Mouse (Mus musculus) CH12.LX (cell line): ENCODE measurements around the gene Apba3. TPM values are rescaled to one million over a fixed set of nuclear protein-coding genes. Genes with fewer than 3 reads are reported as not detected.

ENCODE experiments used
- DNase-seq: peaks from one replicate; pipeline ENCODE4 v3.0.0-alpha.2; 2013; ENCODE audit errors: extremely low read depth
- H3K27ac ChIP-seq: 2 replicates; pipeline ENCODE4 v1.5.1; 2012; ENCODE audit warnings: low read depth, mild to moderate bottlenecking, control low read depth, moderate library complexity; ENCODE audit not compliant: insufficient read depth
- H3K27me3 ChIP-seq: replicated peaks from 2 replicates; pipeline ENCODE3; 2012; ENCODE audit warnings: inconsistent platforms
- H3K36me3 ChIP-seq, 2 experiments: replicated peaks in 1 of 2; 2 replicates each; pipeline versions ENCODE3 to v1.6.1; 2012; ENCODE audit warnings: inconsistent platforms in 1 of 2, low read length in 1 of 2, mild to moderate bottlenecking in 1 of 2, mixed read lengths in 1 of 2, moderate library complexity in 1 of 2; ENCODE audit not compliant: control insufficient read depth in 1 of 2, insufficient read depth in 1 of 2
- H3K4me1 ChIP-seq, 2 experiments: 2 replicates each; pipeline ENCODE4 v1.6.1; 2012; ENCODE audit warnings: inconsistent platforms in 1 of 2, moderate library complexity in 1 of 2; ENCODE audit not compliant: insufficient read depth in 2 of 2, control insufficient read depth in 1 of 2
- H3K4me2 ChIP-seq: 2 replicates; pipeline ENCODE4 v1.6.1; 2012; ENCODE audit warnings: low read depth, mild to moderate bottlenecking, control low read depth; ENCODE audit not compliant: poor library complexity, insufficient read depth, severe bottlenecking
- H3K4me3 ChIP-seq, 3 experiments: fragments of 150-350 bp in 1 of 3; sonication (generic) in 1 of 3; replicated peaks in 1 of 3; 2 replicates each; pipeline versions ENCODE3 to v1.5.1; 2011 to 2012; ENCODE audit warnings: low read depth in 2 of 3, low read length in 2 of 3, mild to moderate bottlenecking in 2 of 3, moderate library complexity in 2 of 3, control low read depth in 1 of 3, improper control_type of control experiment in 1 of 3, inconsistent platforms in 1 of 3, mixed read lengths in 1 of 3; ENCODE audit not compliant: poor library complexity in 1 of 3
- H3K79me2 ChIP-seq: replicated peaks from 2 replicates; pipeline ENCODE4 v1.6.1; 2012; ENCODE audit warnings: mild to moderate bottlenecking, moderate library complexity; ENCODE audit not compliant: control insufficient read depth, poor library complexity, insufficient read depth, severe bottlenecking; ENCODE audit errors: extremely low read depth
- H3K9ac ChIP-seq: 2 replicates; pipeline ENCODE4 v1.6.1; 2012; ENCODE audit warnings: low read depth, mild to moderate bottlenecking, control low read depth, moderate library complexity; ENCODE audit not compliant: insufficient read depth
- H3K9me3 ChIP-seq: replicated peaks from 2 replicates; pipeline ENCODE3; 2012; ENCODE audit warnings: low read length, inconsistent platforms, mixed read lengths
- BHLHE40 ChIP-seq: IDR thresholded peaks from 2 replicates; pipeline ENCODE4 v1.6.1; 2011; ENCODE audit warnings: mild to moderate bottlenecking, low read depth, low read length, improper control_type of control experiment
- CHD1 ChIP-seq: IDR thresholded peaks from 2 replicates; pipeline ENCODE4 v1.6.1; 2012; ENCODE audit warnings: low read depth, low read length, improper control_type of control experiment, inconsistent platforms
- CHD2 ChIP-seq: IDR thresholded peaks from 2 replicates; pipeline ENCODE4 v1.6.1; 2011; ENCODE audit warnings: low read length, improper control_type of control experiment
- CTCF ChIP-seq, 2 experiments: IDR thresholded peaks in 1 of 2; conservative IDR thresholded peaks in 1 of 2; 2 replicates each; pipeline ENCODE4 v1.5.1; 2011 to 2012; ENCODE audit warnings: low read depth in 2 of 2, low read length in 2 of 2, improper control_type of control experiment in 1 of 2, inconsistent platforms in 1 of 2, mild to moderate bottlenecking in 1 of 2, moderate library complexity in 1 of 2
- E2F4 ChIP-seq: IDR thresholded peaks from 2 replicates; pipeline ENCODE4 v1.6.1; 2011; ENCODE audit warnings: low read depth, low read length, improper control_type of control experiment; ENCODE audit not compliant: insufficient replicate concordance
- ELF1 ChIP-seq: IDR thresholded peaks from 2 replicates; pipeline ENCODE4 v1.6.1; 2014; ENCODE audit warnings: low read depth, mild to moderate bottlenecking, inconsistent platforms, low read length, improper control_type of control experiment
- EP300 ChIP-seq: IDR thresholded peaks from 2 replicates; pipeline ENCODE4 v1.6.1; 2011; ENCODE audit warnings: low read length, improper control_type of control experiment
- ETS1 ChIP-seq: conservative IDR thresholded peaks from 2 replicates; pipeline ENCODE4 v1.6.1; 2012; ENCODE audit warnings: low read depth, mild to moderate bottlenecking, inconsistent platforms, low read length, improper control_type of control experiment, moderate library complexity
- GABPA ChIP-seq: IDR thresholded peaks from 2 replicates; pipeline ENCODE4 v1.6.1; 2012; ENCODE audit warnings: low read depth, low read length, improper control_type of control experiment, inconsistent platforms; ENCODE audit not compliant: insufficient replicate concordance
- HCFC1 ChIP-seq: IDR thresholded peaks from 2 replicates; pipeline ENCODE4 v1.6.1; 2012; ENCODE audit warnings: low read depth, mild to moderate bottlenecking, inconsistent platforms, low read length, improper control_type of control experiment
- IRF4 ChIP-seq: IDR thresholded peaks from 2 replicates; pipeline ENCODE4 v1.6.1; 2014; ENCODE audit warnings: low read depth, mild to moderate bottlenecking, inconsistent platforms, low read length, improper control_type of control experiment
- JUN ChIP-seq: IDR thresholded peaks from 2 replicates; pipeline ENCODE4 v1.6.1; 2011; ENCODE audit warnings: low read depth, mild to moderate bottlenecking, low read length, improper control_type of control experiment, moderate library complexity; ENCODE audit not compliant: insufficient read depth
- JUND ChIP-seq: conservative IDR thresholded peaks from 2 replicates; pipeline ENCODE4 v1.6.1; 2011; ENCODE audit warnings: low read depth, low read length, improper control_type of control experiment
- KAT2A ChIP-seq: IDR thresholded peaks from 2 replicates; pipeline ENCODE4 v1.6.1; 2012; ENCODE audit warnings: low read length, improper control_type of control experiment, inconsistent platforms; ENCODE audit not compliant: insufficient replicate concordance
- MAFK ChIP-seq: IDR thresholded peaks from 2 replicates; pipeline ENCODE4 v1.6.1; 2011; ENCODE audit warnings: low read length, improper control_type of control experiment; ENCODE audit not compliant: insufficient replicate concordance
- MAX ChIP-seq: IDR thresholded peaks from 2 replicates; pipeline ENCODE4 v1.6.1; 2011; ENCODE audit warnings: low read length, improper control_type of control experiment
- MAZ ChIP-seq: IDR thresholded peaks from 2 replicates; pipeline ENCODE4 v1.6.1; 2012; ENCODE audit warnings: low read depth, mild to moderate bottlenecking, inconsistent platforms, low read length, improper control_type of control experiment, moderate library complexity
- MEF2A ChIP-seq: IDR thresholded peaks from 2 replicates; pipeline ENCODE4 v1.6.1; 2014; ENCODE audit warnings: low read depth, mild to moderate bottlenecking, inconsistent platforms, low read length, improper control_type of control experiment, borderline replicate concordance
- MXI1 ChIP-seq: IDR thresholded peaks from 2 replicates; pipeline ENCODE4 v1.6.1; 2011; ENCODE audit warnings: mild to moderate bottlenecking, low read depth, low read length, improper control_type of control experiment
- MYC ChIP-seq: IDR thresholded peaks from 2 replicates; pipeline ENCODE4 v1.6.1; 2011; ENCODE audit warnings: low read depth, mild to moderate bottlenecking, improper control_type of control experiment, low read length
- NELFE ChIP-seq: IDR thresholded peaks from 2 replicates; pipeline ENCODE4 v1.6.1; 2011; ENCODE audit warnings: low read depth, low read length, improper control_type of control experiment
- NRF1 ChIP-seq: IDR thresholded peaks from 2 replicates; pipeline ENCODE4 v1.6.1; 2014; ENCODE audit warnings: low read depth, mild to moderate bottlenecking, inconsistent platforms, low read length, improper control_type of control experiment, moderate library complexity
- PAX5 ChIP-seq: IDR thresholded peaks from 2 replicates; pipeline ENCODE4 v1.6.1; 2012; ENCODE audit warnings: low read length, inconsistent platforms, mixed read lengths
- POLR2A ChIP-seq: IDR thresholded peaks from 2 replicates; pipeline ENCODE4 v1.6.1; 2011; ENCODE audit warnings: low read depth, mild to moderate bottlenecking, improper control_type of control experiment, low read length
- POLR2AphosphoS2 ChIP-seq: IDR thresholded peaks from 2 replicates; pipeline ENCODE4 v1.6.1; 2011; ENCODE audit warnings: low read depth, low read length, improper control_type of control experiment
- RAD21 ChIP-seq: IDR thresholded peaks from 2 replicates; pipeline ENCODE4 v1.6.1; 2011; ENCODE audit warnings: low read depth, mild to moderate bottlenecking, low read length, improper control_type of control experiment, moderate library complexity
- RCOR1 ChIP-seq: conservative IDR thresholded peaks from 2 replicates; pipeline ENCODE4 v1.6.1; 2012; ENCODE audit warnings: low read depth, mild to moderate bottlenecking, inconsistent platforms, low read length, improper control_type of control experiment
- SIN3A ChIP-seq: IDR thresholded peaks from 2 replicates; pipeline ENCODE4 v1.6.1; 2012; ENCODE audit warnings: low read length, improper control_type of control experiment, inconsistent platforms
- SMC3 ChIP-seq: IDR thresholded peaks from 2 replicates; pipeline ENCODE4 v1.6.1; 2011; ENCODE audit warnings: low read depth, low read length, improper control_type of control experiment
- TBP ChIP-seq: conservative IDR thresholded peaks from 2 replicates; pipeline ENCODE4 v1.6.1; 2011; ENCODE audit warnings: low read depth, low read length, improper control_type of control experiment
- TCF12 ChIP-seq: IDR thresholded peaks from 2 replicates; pipeline ENCODE4 v1.6.1; 2014; ENCODE audit warnings: low read depth, mild to moderate bottlenecking, inconsistent platforms, low read length, improper control_type of control experiment
- UBTF ChIP-seq: IDR thresholded peaks from 2 replicates; pipeline ENCODE4 v1.6.1; 2012; ENCODE audit warnings: low read depth, mild to moderate bottlenecking, inconsistent platforms, low read length, improper control_type of control experiment, moderate library complexity
- USF2 ChIP-seq: conservative IDR thresholded peaks from 2 replicates; pipeline ENCODE4 v1.6.1; 2011; ENCODE audit warnings: low read depth, low read length, improper control_type of control experiment
- ZC3H11A ChIP-seq: IDR thresholded peaks from 2 replicates; pipeline ENCODE4 v1.6.1; 2012; ENCODE audit warnings: low read depth, mild to moderate bottlenecking, inconsistent platforms, low read length, improper control_type of control experiment
- ZKSCAN1 ChIP-seq: IDR thresholded peaks from 2 replicates; pipeline ENCODE4 v1.6.1; 2012; ENCODE audit warnings: low read depth, inconsistent platforms, low read length, improper control_type of control experiment, borderline replicate concordance
- ZMIZ1 ChIP-seq: IDR thresholded peaks from 2 replicates; pipeline ENCODE4 v1.6.1; 2012; ENCODE audit warnings: low read depth, mild to moderate bottlenecking, inconsistent platforms, low read length, improper control_type of control experiment
- ZNF384 ChIP-seq: IDR thresholded peaks from 2 replicates; pipeline ENCODE4 v1.6.1; 2012; ENCODE audit warnings: low read depth, low read length, improper control_type of control experiment, inconsistent platforms
- dilution Hi-C: fragments of 300-500 bp; cut with MboI; formaldehyde crosslinking; loops from 2 replicates; pipeline ENCODE4 v1.14.3; 2020; ENCODE audit warnings: low sequenced_read_pairs; ENCODE audit not compliant: extremely low pct_unique_long_range_greater_than_20kb, extremely low pct_ligation_motif_present
- in situ Hi-C: fragments of 300-500 bp; cut with MboI; formaldehyde crosslinking; loops from 3 replicates; pipeline ENCODE4 v1.14.3; 2019; ENCODE audit warnings: low sequenced_read_pairs, low pct_ligation_motif_present, low pct_unique_long_range_greater_than_20kb, mixed read lengths
- polyA plus RNA-seq: library from polyadenylated mRNA; unstranded; fragments of >175 nt; gene quantifications from 2 replicates; pipeline ENCODE4 v1.2.1, GENCODE M21; 2012; ENCODE audit warnings: low read depth; ENCODE audit not compliant: insufficient read length
- total RNA-seq, 2 experiments: library from RNA; depleted of rRNA; stranded (reverse); fragments of 300-350 nt in 1 of 2; fragments of >200 nt in 1 of 2; gene quantifications; 2 replicates each; pipeline ENCODE4 v1.2.3; 2012 to 2014

The Apba3 gene
- total RNA-seq (2012; rRNA removed) (104 and 149 TPM in 2 replicates), total RNA-seq (2014; rRNA removed) (40.2 and 43.4 TPM in 2 replicates), polyA plus RNA-seq (43.2 and 47.4 TPM in 2 replicates)

GRCm38 (mm10) chr10:81266211-81267105 is at the start of gene Apba3, which contains the start of gene Mrpl54:
TSS of gene Apba3 (plus strand) at chr10:81266960.
TSS of gene Mrpl54 (minus strand) at chr10:81266934.
- DNase-seq = peak; percentile 95
- in situ Hi-C loops (no loop called here), dilution Hi-C loops (no loop called here)
- no peaks in the 10 kb centered on the region for H3K27me3 ChIP-seq
- H3K4me3 ChIP-seq = peak within 1 kb of the TSS; percentile 84 to 98 (median 96)
- peak within 1 kb of the TSS; percentile 77 for H3K4me2 ChIP-seq
- H3K9me3 ChIP-seq = no peaks in the 10 kb centered on the region
- peaks cover 16 to 58% of the 10 kb centered on the region in 2 experiments for H3K4me1 ChIP-seq
- H3K9ac ChIP-seq = peak within 1 kb of the TSS; percentile 95
- peak within 1 kb of the TSS; percentile 7; the same call in 1 of the 2 replicates for H3K27ac ChIP-seq
- peaks cover 17% of the 10 kb centered on the region for H3K79me2 ChIP-seq
- H3K36me3 ChIP-seq = peaks cover 47 to 63% of the 10 kb centered on the region in 2 experiments
- TF ChIP-seq CTCF (conservative IDR thresholded peaks at IDR 0.05 in 1 of 2, IDR thresholded peaks at IDR 0.05 in 1 of 2; ENCODE audit: low read depth in 2 of 2, low read length in 2 of 2) (no peak), ZC3H11A (no peak), ZNF384 (peak; percentile 50), POLR2A (peak; percentile 82; the same call in 1 of the 2 replicates), RAD21 (no peak), GABPA (peak; percentile 34; the same call in 1 of the 2 replicates), E2F4 (no peak), SIN3A (peak; percentile 93), SMC3 (no peak), KAT2A (peak; percentile 89; the same call in 1 of the 2 replicates), NELFE (peak; percentile 85), MAZ (0 out of 2 replicates have a peak, but pooled peaks have one; percentile 53), CHD1 (no peak), MAFK (no peak), BHLHE40 (peak; percentile 100), TCF12 (peak; percentile 85), TBP (peak; percentile 70; the same call in 1 of the 2 replicates), MEF2A (peak; percentile 70; the same call in 1 of the 2 replicates), POLR2AphosphoS2 (peak; percentile 86; the same call in 1 of the 2 replicates), MYC (peak; percentile 97), CHD2 (no peak; the same call in 1 of the 2 replicates), ELF1 (peak; percentile 94), UBTF (no peak), USF2 (no peak), RCOR1 (no peak), MAX (peak; percentile 94), JUND (no peak), NRF1 (peak; percentile 98), PAX5 (no peak), JUN (peak; percentile 3; the same call in 1 of the 2 replicates), ZKSCAN1 (no peak), EP300 (no peak), MXI1 (peak; percentile 83), HCFC1 (peak; percentile 98), ZMIZ1 (peak; percentile 65; the same call in 1 of the 2 replicates), IRF4 (peak; percentile 54; the same call in 1 of the 2 replicates), ETS1 (peak; percentile 57; the same call in 1 of the 2 replicates)
